25 mouse cellular contexts compared by ENCODE assay signal in genomic region chr12:52876978-52877769, GRCm38 (mm10).
A peak's percentile ranks its signal among the peaks of the same experiment; 100 is the strongest.
DNase-seq lines count a peak whose midpoint lies in the region; ATAC-seq and TF ChIP-seq lines count a peak whose summit lies in the region.
"Had no signal": no experiment of that assay in that cellular context is flagged by ENCODE, and none has a peak within 500 bp of the region (broad histone marks: within the 10 kb centered on the region; RNA-seq: fewer than 3 reads in every experiment).

No protein-coding gene starts in this region.

- TF ChIP-seq CTCF in heart, adult 2 months (IDR thresholded peaks at IDR 0.05): no peak
- no peak for TF ChIP-seq CTCF in heart, postnatal 0 days (IDR thresholded peaks at IDR 0.05; ENCODE audit: low read depth)

- peak overlapping the region; percentile 33 for H3K4me2 ChIP-seq in heart, embryonic 12.5 days
- H3K4me2 ChIP-seq in heart, postnatal 0 days (ENCODE audit: low read depth, low read length): peak overlapping the region; percentile 31; the same call in 1 of the 2 replicates
- no peak overlapping the region for H3K4me2 ChIP-seq in hindbrain, embryonic 13.5 days
- H3K4me2 ChIP-seq in hindbrain, embryonic 11.5 days (replicated peaks; ENCODE audit: low read depth, low read length): no peak overlapping the region
- H3K4me2 ChIP-seq: hindbrain, embryonic 14.5 days; limb, embryonic 13.5 days; liver, embryonic 11.5 days; midbrain, embryonic 13.5 days had no signal

- 0 out of 2 replicates have a peak, but pooled peaks have one; percentile 48 for TF ChIP-seq EP300 in heart, adult 2 months (IDR thresholded peaks at IDR 0.05; ENCODE audit: insufficient read depth, low read depth, low read length)
- peak; percentile 78 for TF ChIP-seq EP300 in heart, postnatal 0 days (IDR thresholded peaks at IDR 0.05; ENCODE audit: low read depth)

- peak overlapping the region; percentile 44; the same call in 1 of the 2 replicates for H3K9ac ChIP-seq in heart, adult 2 months (ENCODE audit: low read depth, low read length)
- no peak overlapping the region for H3K9ac ChIP-seq in heart, embryonic 12.5 days
- H3K9ac ChIP-seq in heart, postnatal 0 days (replicated peaks; ENCODE audit: low read depth, low read length): peak overlapping the region; percentile 22; the same call in 1 of the 2 replicates
- H3K9ac ChIP-seq in hindbrain, embryonic 13.5 days: no peak overlapping the region
- no peak overlapping the region for H3K9ac ChIP-seq in hindbrain, embryonic 11.5 days (ENCODE audit: low read depth, low read length)
- H3K9ac ChIP-seq: hindbrain, embryonic 14.5 days; limb, embryonic 13.5 days; liver, postnatal 0 days; midbrain, embryonic 13.5 days had no signal

- intact Hi-C loops in heart, adult 2 months (cut with DNase I): loop anchor here (2.0 to 5.0 kb wide), 2 partner anchors 24 to 85 kb away; no protein-coding TSS in a partner anchor

- H3K36me3 ChIP-seq in heart, adult 2 months (ENCODE audit: control insufficient read depth, insufficient read depth, low read length): peaks cover 45% of the 10 kb centered on the region
- peaks cover 7% of the 10 kb centered on the region; the same call in 1 of the 2 replicates for H3K36me3 ChIP-seq in heart, embryonic 12.5 days
- no peaks in the 10 kb centered on the region; the same call in 1 of the 2 replicates for H3K36me3 ChIP-seq in heart, postnatal 0 days (replicated peaks; ENCODE audit: control insufficient read depth, insufficient read depth, low read length)
- peaks cover 12% of the 10 kb centered on the region for H3K36me3 ChIP-seq in hindbrain, embryonic 13.5 days
- H3K36me3 ChIP-seq in hindbrain, embryonic 11.5 days (ENCODE audit: control insufficient read depth, insufficient read depth, low read length): no peaks in the 10 kb centered on the region
- peaks cover 7% of the 10 kb centered on the region; the same call in 1 of the 2 replicates for H3K36me3 ChIP-seq in midbrain, embryonic 10.5 days
- H3K36me3 ChIP-seq: limb, embryonic 13.5 days had no signal

- peak; percentile 45 for DNase-seq in Muller cell, postnatal 12 days (ENCODE audit: inconsistent ontology term)
- peak in 1 of 2 experiments; percentile 70 for DNase-seq in heart, adult 2 months
- DNase-seq in heart, postnatal 0 days (ENCODE audit: low spot score): peak; percentile 92
- no peak for DNase-seq in hindbrain, embryonic 11.5 days (ENCODE audit: low spot score)
- DNase-seq in midbrain, embryonic 10.5 days (ENCODE audit: low spot score): no peak
- DNase-seq: adrenal gland, adult 8-10 months; B cell, adult 2 months; cerebellum, adult 2 months; cerebellum, postnatal 14 days; kidney, adult 11 months; kidney, postnatal 25 days; liver, postnatal 0 days; lung, postnatal 4 days; thymus, postnatal 4 days had no signal

- peak overlapping the region; percentile 97 for H3K27ac ChIP-seq in heart, adult 2 months
- H3K27ac ChIP-seq in heart, embryonic 12.5 days (ENCODE audit: poor library complexity, severe bottlenecking): peak overlapping the region; percentile 76
- H3K27ac ChIP-seq in heart, postnatal 0 days (ENCODE audit: low read depth): peak overlapping the region; percentile 93
- H3K27ac ChIP-seq in hindbrain, embryonic 13.5 days: no peak overlapping the region
- no peak overlapping the region for H3K27ac ChIP-seq in hindbrain, embryonic 11.5 days (ENCODE audit: low read depth, low read length)
- H3K27ac ChIP-seq in midbrain, embryonic 10.5 days (replicated peaks): no peak overlapping the region
- H3K27ac ChIP-seq: hindbrain, embryonic 14.5 days; left cerebral cortex, adult 2 months; limb, embryonic 13.5 days; midbrain, embryonic 13.5 days had no signal

- TF ChIP-seq POLR2A in heart, adult 2 months (IDR thresholded peaks at IDR 0.05; ENCODE audit: insufficient read depth, low read depth, low read length): 0 out of 2 replicates have a peak, but pooled peaks have one; percentile 8

- H3K79me2 ChIP-seq in heart, adult 2 months (replicated peaks; ENCODE audit: control insufficient read depth, insufficient read depth, low read length): no peaks in the 10 kb centered on the region

- ATAC-seq in heart, embryonic 12.5 days (ENCODE audit: insufficient number of reproducible peaks, low FRiP score): no peak
- ATAC-seq in heart, postnatal 0 days (ENCODE audit: insufficient read depth, low read depth): peak; percentile 90
- ATAC-seq in hindbrain, embryonic 13.5 days (ENCODE audit: low FRiP score): no peak
- ATAC-seq in hindbrain, embryonic 11.5 days (ENCODE audit: low FRiP score): no peak
- ATAC-seq: activated CD4-positive, CD25-positive, alpha-beta regulatory T cell, adult 4 months; forebrain, embryonic 16.5 days; liver, postnatal 0 days; lung, postnatal 0 days; midbrain, embryonic 13.5 days had no signal

- no peaks in the 10 kb centered on the region for H3K27me3 ChIP-seq in heart, adult 2 months (ENCODE audit: control insufficient read depth, insufficient read depth, low read length)
- no peaks in the 10 kb centered on the region for H3K27me3 ChIP-seq in heart, embryonic 12.5 days (replicated peaks)
- no peaks in the 10 kb centered on the region for H3K27me3 ChIP-seq in heart, postnatal 0 days (ENCODE audit: control insufficient read depth, insufficient read depth, low read length)
- H3K27me3 ChIP-seq in hindbrain, embryonic 13.5 days: no peaks in the 10 kb centered on the region
- H3K27me3 ChIP-seq in hindbrain, embryonic 11.5 days (ENCODE audit: control insufficient read depth, insufficient read depth, low read length): no peaks in the 10 kb centered on the region
- H3K27me3 ChIP-seq in midbrain, embryonic 10.5 days (ENCODE audit: low read depth, poor library complexity, severe bottlenecking): no peaks in the 10 kb centered on the region
- H3K27me3 ChIP-seq: limb, embryonic 13.5 days; megakaryocyte, embryonic 14.5 days; midbrain, embryonic 13.5 days had no signal

- no peak overlapping the region for H3K4me3 ChIP-seq in heart, adult 2 months
- no peak overlapping the region for H3K4me3 ChIP-seq in heart, embryonic 12.5 days
- no peak overlapping the region for H3K4me3 ChIP-seq in heart, postnatal 0 days (ENCODE audit: low read depth, low read length)
- H3K4me3 ChIP-seq in hindbrain, embryonic 13.5 days: no peak overlapping the region
- no peak overlapping the region for H3K4me3 ChIP-seq in hindbrain, embryonic 11.5 days (ENCODE audit: low read depth, low read length)
- no peak overlapping the region for H3K4me3 ChIP-seq in midbrain, embryonic 10.5 days
- H3K4me3 ChIP-seq: left cerebral cortex, adult 2 months; limb, embryonic 13.5 days; megakaryocyte, embryonic 14.5 days; midbrain, embryonic 13.5 days had no signal

- H3K4me1 ChIP-seq in heart, adult 2 months (ENCODE audit: control insufficient read depth, insufficient read depth, low read length): peaks cover 33% of the 10 kb centered on the region
- H3K4me1 ChIP-seq in heart, embryonic 12.5 days (replicated peaks): peaks cover 64% of the 10 kb centered on the region
- H3K4me1 ChIP-seq in heart, postnatal 0 days (ENCODE audit: control insufficient read depth, insufficient read depth): peaks cover 54% of the 10 kb centered on the region
- 0 out of 2 replicates have a peak, but pooled peaks cover 10% of the 10 kb centered on the region for H3K4me1 ChIP-seq in hindbrain, embryonic 13.5 days (replicated peaks)
- H3K4me1 ChIP-seq in hindbrain, embryonic 11.5 days (replicated peaks; ENCODE audit: control insufficient read depth, insufficient read depth, low read length): no peaks in the 10 kb centered on the region
- peaks cover 8% of the 10 kb centered on the region; the same call in 1 of the 2 replicates for H3K4me1 ChIP-seq in midbrain, embryonic 10.5 days
- H3K4me1 ChIP-seq: megakaryocyte, embryonic 14.5 days had no signal

- WGBS in heart, adult 2 months: 54% methylated on average over 8 of the region's 8 CpGs
- 61% methylated on average over 8 of the region's 8 CpGs for WGBS in heart, embryonic 12.5 days
- WGBS in heart, postnatal 0 days: 41% methylated on average over 8 of the region's 8 CpGs
- WGBS in hindbrain, embryonic 13.5 days: 89% methylated on average over 8 of the region's 8 CpGs
- 89% methylated on average over 8 of the region's 8 CpGs for WGBS in hindbrain, embryonic 11.5 days
- 87% methylated on average over 8 of the region's 8 CpGs for WGBS in midbrain, embryonic 10.5 days

- H3K9me3 ChIP-seq in heart, embryonic 12.5 days (replicated peaks): no peaks in the 10 kb centered on the region
- no peaks in the 10 kb centered on the region for H3K9me3 ChIP-seq in heart, postnatal 0 days (replicated peaks; ENCODE audit: control insufficient read depth, low read length)
- H3K9me3 ChIP-seq in hindbrain, embryonic 13.5 days: no peaks in the 10 kb centered on the region
- H3K9me3 ChIP-seq in hindbrain, embryonic 11.5 days (ENCODE audit: control insufficient read depth, low read length): no peaks in the 10 kb centered on the region
- H3K9me3 ChIP-seq in midbrain, embryonic 10.5 days (replicated peaks): no peaks in the 10 kb centered on the region
- H3K9me3 ChIP-seq: midbrain, embryonic 13.5 days had no signal

Comparison
In these comparisons a context has a peak if more than half of its experiments do, and no peak if none do; other contexts are left out.
1. H3K9ac ChIP-seq: peak in heart, adult 2 months (single experiment) and heart, postnatal 0 days (single experiment); none in heart, embryonic 12.5 days (single experiment), hindbrain, embryonic 13.5 days (single experiment) and hindbrain, embryonic 11.5 days (single experiment).
2. DNase-seq: peak in Muller cell, postnatal 12 days (single experiment) and heart, postnatal 0 days (single experiment); none in hindbrain, embryonic 11.5 days (single experiment) and midbrain, embryonic 10.5 days (single experiment).
3. H3K27ac ChIP-seq: peak in heart, adult 2 months (single experiment), heart, embryonic 12.5 days (single experiment) and heart, postnatal 0 days (single experiment); none in hindbrain, embryonic 13.5 days (single experiment), hindbrain, embryonic 11.5 days (single experiment) and midbrain, embryonic 10.5 days (single experiment).
4. H3K4me2 ChIP-seq: peak in heart, embryonic 12.5 days (single experiment) and heart, postnatal 0 days (single experiment); none in hindbrain, embryonic 13.5 days (single experiment) and hindbrain, embryonic 11.5 days (single experiment).